Mouse (Mus musculus) neural tube, embryonic 15.5 days (tissue): ENCODE measurements at regions not wholly inside any gene's neighbourhood (a gene's known extent, or its start where the extent isn't known, plus 50 kb on each side); places are given as distances from the start of the nearest gene placed in this dataset.

Experiments used
- ATAC-seq: fragments of 200-750 bp; cut with Nextera tagmentation; 2 replicates; pipeline ENCODE4 v1.8.0; 2017; ENCODE audit warnings: mild to moderate bottlenecking, moderate TSS enrichment, moderate library complexity; ENCODE audit not compliant: low FRiP score
- H3K27ac ChIP-seq: fragments of 300-500 bp; sonication (generic); replicated peaks from 2 replicates; pipeline ENCODE4 v1.5.1; 2015; ENCODE audit warnings: mild to moderate bottlenecking, inconsistent platforms
- H3K27me3 ChIP-seq: fragments of 300-500 bp; sonication (generic); replicated peaks from 2 replicates; pipeline ENCODE4 v1.6.1; 2015; ENCODE audit warnings: inconsistent platforms
- H3K36me3 ChIP-seq: fragments of 300-500 bp; sonication (generic); 2 replicates; pipeline ENCODE4 v1.6.1; 2015; ENCODE audit warnings: inconsistent platforms
- H3K4me1 ChIP-seq: fragments of 300-500 bp; sonication (generic); 2 replicates; pipeline ENCODE4 v1.6.1; 2015; ENCODE audit warnings: inconsistent platforms
- H3K4me2 ChIP-seq: fragments of 300-500 bp; sonication (generic); 2 replicates; pipeline ENCODE4 v1.6.1; 2015; ENCODE audit warnings: inconsistent platforms, mild to moderate bottlenecking, moderate library complexity
- H3K4me3 ChIP-seq: fragments of 300-500 bp; sonication (generic); replicated peaks from 2 replicates; pipeline ENCODE4 v1.5.1; 2015; ENCODE audit warnings: mild to moderate bottlenecking, inconsistent platforms
- H3K9ac ChIP-seq: fragments of 300-500 bp; sonication (generic); replicated peaks from 2 replicates; pipeline ENCODE4 v1.6.1; 2015; ENCODE audit warnings: mild to moderate bottlenecking, inconsistent platforms
- H3K9me3 ChIP-seq: fragments of 300-500 bp; sonication (generic); replicated peaks from 2 replicates; pipeline ENCODE4 v1.6.1; 2016; ENCODE audit warnings: inconsistent platforms
- WGBS: fragments of 180-500 bp; shearing (Covaris S2); methylation state at CpG from one replicate; pipeline ENCODE4 v1.1.7; 2015; ENCODE audit warnings: mixed read lengths; 5-methylcytosine and 5-hydroxymethylcytosine counted together

DNA sequence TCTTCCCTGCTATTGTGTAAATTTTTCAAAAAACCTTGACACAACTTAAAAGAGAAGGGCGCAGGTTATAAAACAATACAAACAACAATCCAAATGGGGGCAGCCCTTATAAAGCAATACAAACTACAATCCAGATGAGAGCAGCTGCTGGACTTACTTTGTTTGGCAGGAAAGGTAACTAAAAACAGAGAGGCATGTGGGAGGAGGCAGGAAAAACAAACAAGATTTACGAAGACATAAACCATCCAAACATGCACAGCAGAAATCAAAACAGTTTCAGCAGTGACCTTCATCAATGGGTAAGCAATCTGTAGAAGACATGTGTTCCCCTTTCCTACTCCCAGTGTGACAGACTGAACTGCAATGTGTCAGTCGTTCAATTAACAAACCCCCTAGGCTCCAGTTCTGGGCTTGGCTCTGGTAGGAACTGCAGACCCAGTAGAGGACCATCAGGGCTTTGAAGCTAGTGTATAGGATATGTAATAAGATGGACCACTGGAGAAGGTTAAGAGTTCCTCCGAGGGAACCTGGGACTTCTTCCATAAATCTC, 62.9 kb upstream of the Col1a2 start:
- H3K9ac ChIP-seq = no peak overlapping the region
- no peak for ATAC-seq
- WGBS = 54% methylated on average over 4 of the region's 4 CpGs

DNA sequence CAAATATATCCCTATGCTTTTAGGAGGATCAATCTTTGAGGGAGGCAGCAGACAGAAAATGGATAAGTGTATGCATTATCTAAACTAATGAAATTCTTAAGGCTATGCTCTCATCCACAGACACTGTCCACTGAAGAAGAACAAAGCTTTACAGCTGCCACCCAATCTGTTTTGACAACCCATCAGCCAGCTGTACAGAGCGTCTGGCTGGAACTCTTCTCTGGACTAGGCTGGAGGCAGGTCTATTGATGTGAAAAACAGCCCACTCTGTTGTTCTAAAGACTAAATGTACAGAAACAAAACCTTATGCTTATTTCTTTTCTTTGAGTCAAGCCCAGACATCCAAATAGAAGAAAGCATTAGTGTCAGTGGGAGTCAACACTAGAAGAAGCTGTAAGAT, 58.7 kb upstream of the Col1a2 start:
- no peak overlapping the region for H3K4me2 ChIP-seq
- no peak overlapping the region for H3K4me3 ChIP-seq
- H3K9ac ChIP-seq = no peak overlapping the region
- no peaks in the 10 kb centered on the region for H3K9me3 ChIP-seq
- H3K36me3 ChIP-seq = no peaks in the 10 kb centered on the region
- H3K27ac ChIP-seq = no peak overlapping the region
- ATAC-seq = no peak
- H3K27me3 ChIP-seq = no peaks in the 10 kb centered on the region
- no peaks in the 10 kb centered on the region for H3K4me1 ChIP-seq
- WGBS = 46% methylated on average over 1 of the region's 1 CpGs

More for the DNA sequence above, 62.9 kb upstream of the Col1a2 start:
- H3K27ac ChIP-seq = no peak overlapping the region
- H3K36me3 ChIP-seq = no peaks in the 10 kb centered on the region
- no peaks in the 10 kb centered on the region for H3K4me1 ChIP-seq
- H3K9me3 ChIP-seq = no peaks in the 10 kb centered on the region
- no peak overlapping the region for H3K4me2 ChIP-seq
- no peaks in the 10 kb centered on the region for H3K27me3 ChIP-seq
- no peak overlapping the region for H3K4me3 ChIP-seq

DNA sequence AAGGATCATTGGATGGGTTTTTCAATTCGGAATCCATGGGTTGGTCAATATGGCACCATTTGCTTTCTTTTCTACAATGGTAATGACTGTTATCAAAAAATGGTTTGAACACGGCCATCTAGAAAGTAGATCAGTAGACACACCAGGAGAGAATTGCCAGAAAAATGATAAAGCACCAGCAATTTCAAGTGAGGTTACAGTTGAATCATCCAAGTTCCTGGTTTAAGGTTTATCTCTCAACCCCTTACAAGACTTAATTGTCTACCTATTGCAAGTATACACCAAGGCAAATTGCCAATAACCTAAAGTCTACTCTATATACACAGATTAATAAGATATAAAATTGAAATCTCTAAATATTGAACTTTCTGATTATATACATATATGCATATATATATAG, 53.4 kb upstream of the Col1a2 start:
- ATAC-seq = no peak
- H3K27me3 ChIP-seq = no peaks in the 10 kb centered on the region
- no peaks in the 10 kb centered on the region for H3K9me3 ChIP-seq
- no peak overlapping the region for H3K4me2 ChIP-seq
- H3K9ac ChIP-seq = no peak overlapping the region
- H3K4me3 ChIP-seq = no peak overlapping the region
- H3K4me1 ChIP-seq = 0 out of 2 replicates have a peak, but pooled peaks cover 3% of the 10 kb centered on the region
- 97% methylated on average over 2 of the region's 2 CpGs for WGBS
- H3K27ac ChIP-seq = no peak overlapping the region
- no peaks in the 10 kb centered on the region for H3K36me3 ChIP-seq
